Mouse (Mus musculus): ENCODE measurements around the gene Slc38a4.
A peak's percentile ranks its signal among the peaks of the same experiment; 100 is the strongest.

Slc38a4 gene

GRCm38 (mm10) chr15:96968741-96969140 lies 87.0 kb downstream of the Slc38a4 start:
- no peak for DNase-seq (ENCODE audit: inconsistent ontology term)

GRCm38 (mm10) chr15:96966326-96966725 lies 89.4 kb downstream of the Slc38a4 start:
- DNase-seq (ENCODE audit: inconsistent ontology term), result no peak

- DNase-seq (ENCODE audit: inconsistent ontology term), result no peak
Observed at GRCm38 (mm10) chr15:96963735-96964134, 92.0 kb downstream of the Slc38a4 start.

- DNase-seq (ENCODE audit: inconsistent ontology term), result no peak
Observed at GRCm38 (mm10) chr15:96963318-96963717, 92.4 kb downstream of the Slc38a4 start.

GRCm38 (mm10) chr15:96960343-96960742 lies 95.4 kb downstream of the Slc38a4 start:
- DNase-seq (ENCODE audit: inconsistent ontology term), result no peak

GRCm38 (mm10) chr15:96959247-96959646 lies 96.5 kb downstream of the Slc38a4 start:
- no peak for DNase-seq (ENCODE audit: inconsistent ontology term)

GRCm38 (mm10) chr15:96956699-96957098 lies 99.1 kb downstream of the Slc38a4 start:
- no peak for DNase-seq (ENCODE audit: inconsistent ontology term)

GRCm38 (mm10) chr15:96954389-96954788 lies 101.4 kb downstream of the Slc38a4 start:
- no peak for DNase-seq (ENCODE audit: inconsistent ontology term)

GRCm38 (mm10) chr15:96953938-96954238 lies 101.9 kb downstream of the Slc38a4 start:
- no peak for DNase-seq (ENCODE audit: inconsistent ontology term)

- peak; percentile 53 for DNase-seq (ENCODE audit: inconsistent ontology term)
Observed at GRCm38 (mm10) chr15:96953112-96953937, 102.4 kb downstream of the Slc38a4 start.

GRCm38 (mm10) chr15:96952488-96952887 lies 103.3 kb downstream of the Slc38a4 start:
- no peak for DNase-seq (ENCODE audit: inconsistent ontology term)

- DNase-seq (ENCODE audit: inconsistent ontology term), result no peak
Observed at GRCm38 (mm10) chr15:96951783-96952182, 104.0 kb downstream of the Slc38a4 start.

- DNase-seq (ENCODE audit: inconsistent ontology term), result no peak
Observed at GRCm38 (mm10) chr15:96948471-96948870, 107.3 kb downstream of the Slc38a4 start.

All from Muller cell, postnatal 12 days (primary cell).